Mouse (Mus musculus) heart, postnatal 0 days (tissue): ENCODE results near the gene Gm21970. TPM values are rescaled to one million over a fixed set of nuclear protein-coding genes. Genes with fewer than 3 reads are reported as not detected.

Experiments
- ATAC-seq: fragments of 200-750 bp; cut with Nextera tagmentation; 2 replicates; pipeline ENCODE4 v1.8.0; 2017; ENCODE audit warnings: low read depth, moderate number of reproducible peaks, moderate library complexity; ENCODE audit not compliant: insufficient read depth
- DNase-seq: peaks from one replicate; pipeline ENCODE4 v3.0.0-alpha.2; 2016; ENCODE audit warnings: low spot score
- H3K27ac ChIP-seq: fragments of 300-500 bp; sonication (generic); 2 replicates; pipeline ENCODE4 v1.5.1; 2014; ENCODE audit warnings: low read depth, mild to moderate bottlenecking
- H3K27me3 ChIP-seq: fragments of 300-500 bp; sonication (generic); 2 replicates; pipeline ENCODE4 v1.6.1; 2014; ENCODE audit warnings: low read length, mixed read lengths; ENCODE audit not compliant: control insufficient read depth, insufficient read depth
- H3K36me3 ChIP-seq: fragments of 300-500 bp; sonication (generic); replicated peaks from 2 replicates; pipeline ENCODE4 v1.6.1; 2014; ENCODE audit warnings: low read length, mixed read lengths; ENCODE audit not compliant: control insufficient read depth, insufficient read depth
- H3K4me1 ChIP-seq: fragments of 300-500 bp; sonication (generic); 2 replicates; pipeline ENCODE4 v1.6.1; 2014; ENCODE audit warnings: antibody characterized with exemption; ENCODE audit not compliant: control insufficient read depth, insufficient read depth
- H3K4me2 ChIP-seq: fragments of 300-500 bp; sonication (generic); 2 replicates; pipeline ENCODE4 v1.6.1; 2014; ENCODE audit warnings: low read depth, mild to moderate bottlenecking, low read length, moderate library complexity
- H3K4me3 ChIP-seq: fragments of 300-500 bp; sonication (generic); 2 replicates; pipeline ENCODE4 v1.5.1; 2014; ENCODE audit warnings: low read depth, low read length
- H3K9ac ChIP-seq: fragments of 300-500 bp; sonication (generic); replicated peaks from 2 replicates; pipeline ENCODE4 v1.6.1; 2014; ENCODE audit warnings: low read depth, low read length, mixed read lengths
- H3K9me3 ChIP-seq: fragments of 300-500 bp; sonication (generic); replicated peaks from 2 replicates; pipeline ENCODE4 v1.6.1; 2016; ENCODE audit warnings: low read length; ENCODE audit not compliant: control insufficient read depth
- CTCF ChIP-seq: IDR thresholded peaks from 2 replicates; pipeline ENCODE4 v1.5.1; 2016; ENCODE audit warnings: antibody characterized with exemption, control low read depth, low read depth
- EP300 ChIP-seq: IDR thresholded peaks from 2 replicates; pipeline ENCODE4 v1.6.1; 2016; ENCODE audit warnings: antibody characterized with exemption, low read depth
- WGBS: fragments of 180-500 bp; shearing (Covaris S2); extraction: QIAGEN DNeasy Blood & Tissue Kit; methylation state at CpG from one replicate; pipeline ENCODE4 v1.1.7; 2014; 5-methylcytosine and 5-hydroxymethylcytosine counted together
- polyA plus RNA-seq: library from polyadenylated mRNA; unstranded; fragments of >200 nt; fragmentation: Nextera tagmentation; extraction: Ambion mirVana; gene quantifications from 2 replicates; pipeline ENCODE4 v1.2.1, GENCODE M21; 2015
- total RNA-seq: library from RNA; depleted of rRNA; stranded (reverse); fragments of >200 nt; gene quantifications from 2 replicates; pipeline ENCODE4 v1.2.3, GENCODE M21; 2014; ENCODE audit warnings: low replicate concordance

Gene Gm21970
- total and polyA plus RNA-seq, 2 experiments from 2014 or later = not detected

GRCm38 (mm10) chr16:91373473-91374252 lies 17.9 kb upstream of the Gm21970 start:
- H3K36me3 ChIP-seq = no peaks in the 10 kb centered on the region
- H3K9me3 ChIP-seq = no peaks in the 10 kb centered on the region
- peak overlapping the region; percentile 98 for H3K27ac ChIP-seq
- ATAC-seq (no peak), DNase-seq (no peak)
- peak overlapping the region; percentile 98 for H3K4me3 ChIP-seq
- H3K4me1 ChIP-seq = peaks cover 14% of the 10 kb centered on the region
- H3K27me3 ChIP-seq = no peaks in the 10 kb centered on the region
- TF ChIP-seq EP300 (no peak; the same call in 1 of the 2 replicates), CTCF (no peak)
- peak overlapping the region; percentile 72 for H3K4me2 ChIP-seq
- H3K9ac ChIP-seq = peak overlapping the region; percentile 95
- 27% methylated on average over 13 of the region's 13 CpGs for WGBS

- no peak for DNase-seq
- Histone ChIP-seq H3K27ac (peak overlapping the region; percentile 98; the same call in 1 of the 2 replicates), H3K9ac (no peak overlapping the region; the same call in 1 of the 2 replicates), H3K4me2 (peak overlapping the region; percentile 72), H3K36me3 (no peaks in the 10 kb centered on the region), H3K4me1 (peaks cover 19% of the 10 kb centered on the region), H3K27me3 (no peaks in the 10 kb centered on the region), H3K9me3 (no peaks in the 10 kb centered on the region), H3K4me3 (peak overlapping the region; percentile 98)
- TF ChIP-seq EP300 = no peak
- no peak for TF ChIP-seq CTCF
- 33% methylated on average over 3 of the region's 3 CpGs for WGBS
- ATAC-seq = no peak
Observed at GRCm38 (mm10) chr16:91374253-91374634, 17.3 kb upstream of the Gm21970 start.

- Histone ChIP-seq H3K27ac (no peak overlapping the region), H3K9me3 (no peaks in the 10 kb centered on the region), H3K27me3 (no peaks in the 10 kb centered on the region), H3K4me2 (no peak overlapping the region), H3K4me1 (peaks cover 25% of the 10 kb centered on the region), H3K4me3 (no peak overlapping the region), H3K9ac (no peak overlapping the region), H3K36me3 (no peaks in the 10 kb centered on the region)
- WGBS = 83% methylated on average over 10 of the region's 10 CpGs
- DNase-seq = no peak
- TF ChIP-seq CTCF (no peak), EP300 (no peak)
- no peak for ATAC-seq
Observed at GRCm38 (mm10) chr16:91376701-91377100, 14.8 kb upstream of the Gm21970 start.

- H3K4me1 ChIP-seq = peaks cover 21% of the 10 kb centered on the region
- H3K4me3 ChIP-seq = peak overlapping the region; percentile 10; the same call in 1 of the 2 replicates
- H3K27ac ChIP-seq = peak overlapping the region; percentile 71
- H3K9ac ChIP-seq = no peak overlapping the region; the same call in 1 of the 2 replicates
- no peak for TF ChIP-seq EP300
- no peak for TF ChIP-seq CTCF
- DNase-seq = no peak
- WGBS = 40% methylated on average over 17 of the region's 17 CpGs
- no peaks in the 10 kb centered on the region for H3K27me3 ChIP-seq
- ATAC-seq = no peak
- H3K4me2 ChIP-seq = peak overlapping the region; percentile 43
- H3K9me3 ChIP-seq = no peaks in the 10 kb centered on the region
- peaks cover 2% of the 10 kb centered on the region; the same call in 1 of the 2 replicates for H3K36me3 ChIP-seq
Observed at GRCm38 (mm10) chr16:91378431-91378986, 13.0 kb upstream of the Gm21970 start.

- ATAC-seq = peak; percentile 64
- Histone ChIP-seq H3K9ac (no peak overlapping the region), H3K4me2 (peak overlapping the region; percentile 43), H3K27me3 (no peaks in the 10 kb centered on the region), H3K27ac (peak overlapping the region; percentile 71), H3K4me1 (peaks cover 17% of the 10 kb centered on the region), H3K36me3 (peaks cover 7% of the 10 kb centered on the region), H3K9me3 (no peaks in the 10 kb centered on the region), H3K4me3 (peak overlapping the region; percentile 10; the same call in 1 of the 2 replicates)
- DNase-seq = peak; percentile 25
- no peak for TF ChIP-seq CTCF
- no peak for TF ChIP-seq EP300
- 24% methylated on average over 9 of the region's 9 CpGs for WGBS
Observed at GRCm38 (mm10) chr16:91378991-91379390, 12.5 kb upstream of the Gm21970 start.
